Mouse (Mus musculus) lung, embryonic 16.5 days (tissue): ENCODE data around the gene Cyp4a32. TPM values are rescaled to one million over a fixed set of nuclear protein-coding genes. Genes with fewer than 3 reads are reported as not detected.
"Not testable (repeated sequence)": the region's sequence is repeated elsewhere in the genome, so short reads cannot be mapped to it uniquely, and the experiment has no call there.

Experiments
- ATAC-seq: fragments of 200-750 bp; cut with Nextera tagmentation; 2 replicates; pipeline ENCODE4 v1.8.0; 2017; ENCODE audit warnings: low read depth, mild to moderate bottlenecking, moderate library complexity
- H3K27ac ChIP-seq: fragments of 300-500 bp; sonication (generic); 2 replicates; pipeline ENCODE4 v1.5.1; 2014; ENCODE audit warnings: mild to moderate bottlenecking, control low read depth, low read length
- H3K27me3 ChIP-seq: fragments of 300-500 bp; sonication (generic); 2 replicates; pipeline ENCODE4 v1.6.1; 2014; ENCODE audit warnings: low read depth, low read length, mixed read lengths; ENCODE audit not compliant: control insufficient read depth, insufficient read depth
- H3K36me3 ChIP-seq: fragments of 300-500 bp; sonication (generic); 2 replicates; pipeline ENCODE4 v1.6.1; 2014; ENCODE audit warnings: low read length; ENCODE audit not compliant: control insufficient read depth, insufficient read depth
- H3K4me1 ChIP-seq: fragments of 300-500 bp; sonication (generic); replicated peaks from 2 replicates; pipeline ENCODE4 v1.6.1; 2014; ENCODE audit warnings: low read length, mixed read lengths; ENCODE audit not compliant: control insufficient read depth, insufficient read depth
- H3K4me2 ChIP-seq: fragments of 300-500 bp; sonication (generic); 2 replicates; pipeline ENCODE4 v1.6.1; 2014; ENCODE audit warnings: low read depth, low read length, control low read depth
- H3K4me3 ChIP-seq: fragments of 300-500 bp; sonication (generic); 2 replicates; pipeline ENCODE4 v1.5.1; 2014; ENCODE audit warnings: mild to moderate bottlenecking, low read length, control low read depth
- H3K9ac ChIP-seq: fragments of 300-500 bp; sonication (generic); 2 replicates; pipeline ENCODE4 v1.6.1; 2014; ENCODE audit warnings: low read length, control low read depth
- H3K9me3 ChIP-seq: fragments of 300-500 bp; sonication (generic); 2 replicates; pipeline ENCODE4 v1.6.1; 2016; ENCODE audit warnings: low read length; ENCODE audit not compliant: control insufficient read depth
- WGBS: fragments of 180-500 bp; shearing (Covaris S2); extraction: QIAGEN DNeasy Blood & Tissue Kit; methylation state at CpG from one replicate; pipeline ENCODE4 v1.1.7; 2014; 5-methylcytosine and 5-hydroxymethylcytosine counted together
- polyA plus RNA-seq: library from polyadenylated mRNA; unstranded; fragments of >200 nt; fragmentation: Nextera tagmentation; extraction: Ambion mirVana; gene quantifications from 2 replicates; pipeline ENCODE4 v1.2.1, GENCODE M21; 2015

The Cyp4a32 gene
- polyA plus RNA-seq, 1 experiment from 2014 or later: not detected

GRCm38 (mm10) chr4:115649344-115649743, 48.6 kb downstream of the Cyp4a32 start:
- Histone ChIP-seq H3K4me2 (no peak overlapping the region), H3K9me3 (no peaks in the 10 kb centered on the region), H3K9ac (no peak overlapping the region), H3K4me3 (no peak overlapping the region), H3K36me3 (no peaks in the 10 kb centered on the region), H3K4me1 (no peaks in the 10 kb centered on the region), H3K27ac (no peak overlapping the region), H3K27me3 (no peaks in the 10 kb centered on the region)
- ATAC-seq: no peak

- no peaks in the 10 kb centered on the region for H3K36me3 ChIP-seq
- WGBS: 77% methylated on average over 5 of the region's 5 CpGs
- no peaks in the 10 kb centered on the region for H3K4me1 ChIP-seq
- no peak overlapping the region for H3K27ac ChIP-seq
- H3K9me3 ChIP-seq: no peaks in the 10 kb centered on the region
- no peak for ATAC-seq
- no peak overlapping the region for H3K4me2 ChIP-seq
- H3K4me3 ChIP-seq: no peak overlapping the region
- no peaks in the 10 kb centered on the region for H3K27me3 ChIP-seq
- H3K9ac ChIP-seq: no peak overlapping the region
These were observed 50.1 kb downstream of the Cyp4a32 start for GRCm38 (mm10) chr4:115650866-115651265.

DNA sequence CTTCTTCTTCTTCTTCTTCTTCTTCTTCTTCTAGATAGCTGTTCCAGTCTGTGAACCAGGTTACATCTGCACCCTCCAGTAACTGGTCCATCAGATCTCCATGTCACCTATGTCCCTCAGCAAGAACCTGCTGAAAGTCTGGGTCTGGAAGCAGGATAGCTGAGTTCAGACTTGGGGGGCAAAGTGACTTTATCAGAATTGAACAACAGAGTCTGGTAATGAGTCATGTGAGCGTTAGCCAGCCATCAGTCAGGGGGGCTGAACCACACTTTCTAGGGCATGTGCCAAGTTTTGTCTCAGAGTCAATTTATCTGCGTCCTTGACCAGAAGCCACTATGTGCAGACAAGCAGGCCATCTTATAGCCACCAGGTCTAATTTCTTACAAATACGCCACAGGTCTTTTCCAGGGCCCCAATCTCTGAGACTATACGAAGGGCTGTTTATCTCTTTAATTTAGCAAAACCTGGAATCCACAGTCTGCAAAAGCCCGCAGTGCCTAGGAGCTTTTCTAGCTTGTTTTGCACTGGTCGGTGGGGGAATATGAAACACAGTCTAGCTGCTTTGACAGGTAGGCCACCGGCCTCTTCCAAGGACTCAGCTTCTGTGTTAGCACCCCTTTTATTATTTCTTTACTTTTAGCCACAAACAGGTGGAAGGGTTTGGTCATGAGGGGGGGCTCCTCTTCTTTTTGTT, 55.2 kb downstream of the Cyp4a32 start:
- 75% methylated on average over 7 of the region's 7 CpGs for WGBS
- H3K4me3 ChIP-seq, ATAC-seq, H3K9me3 ChIP-seq, H3K27ac ChIP-seq, H3K4me1 ChIP-seq, H3K4me2 ChIP-seq, H3K27me3 ChIP-seq, H3K9ac ChIP-seq, H3K36me3 ChIP-seq: not testable (repeated sequence)

DNA sequence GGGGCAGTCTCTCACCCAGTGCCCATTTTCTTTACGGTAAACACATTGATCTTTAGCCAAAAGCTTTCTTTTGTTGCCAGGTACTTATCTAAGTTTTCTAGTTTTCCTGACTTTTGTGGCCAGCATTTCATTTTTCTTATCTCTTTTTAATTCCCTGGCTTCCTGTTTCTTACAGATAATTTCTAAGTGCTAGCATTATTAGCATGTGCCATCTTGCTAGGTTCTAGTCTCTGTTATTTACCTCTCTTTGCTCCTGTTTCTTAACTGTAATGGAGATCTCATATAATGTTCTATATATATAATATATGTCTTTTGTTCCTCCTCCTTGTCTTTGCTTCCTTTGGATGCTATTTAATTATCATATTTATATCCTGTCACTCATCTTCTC, 55.8 kb downstream of the Cyp4a32 start:
- 87% methylated on average over 1 of the region's 1 CpGs for WGBS
- not testable (repeated sequence) for ATAC-seq, H3K27ac ChIP-seq, H3K36me3 ChIP-seq, H3K27me3 ChIP-seq, H3K9me3 ChIP-seq, H3K9ac ChIP-seq, H3K4me2 ChIP-seq, H3K4me1 ChIP-seq, H3K4me3 ChIP-seq

DNA sequence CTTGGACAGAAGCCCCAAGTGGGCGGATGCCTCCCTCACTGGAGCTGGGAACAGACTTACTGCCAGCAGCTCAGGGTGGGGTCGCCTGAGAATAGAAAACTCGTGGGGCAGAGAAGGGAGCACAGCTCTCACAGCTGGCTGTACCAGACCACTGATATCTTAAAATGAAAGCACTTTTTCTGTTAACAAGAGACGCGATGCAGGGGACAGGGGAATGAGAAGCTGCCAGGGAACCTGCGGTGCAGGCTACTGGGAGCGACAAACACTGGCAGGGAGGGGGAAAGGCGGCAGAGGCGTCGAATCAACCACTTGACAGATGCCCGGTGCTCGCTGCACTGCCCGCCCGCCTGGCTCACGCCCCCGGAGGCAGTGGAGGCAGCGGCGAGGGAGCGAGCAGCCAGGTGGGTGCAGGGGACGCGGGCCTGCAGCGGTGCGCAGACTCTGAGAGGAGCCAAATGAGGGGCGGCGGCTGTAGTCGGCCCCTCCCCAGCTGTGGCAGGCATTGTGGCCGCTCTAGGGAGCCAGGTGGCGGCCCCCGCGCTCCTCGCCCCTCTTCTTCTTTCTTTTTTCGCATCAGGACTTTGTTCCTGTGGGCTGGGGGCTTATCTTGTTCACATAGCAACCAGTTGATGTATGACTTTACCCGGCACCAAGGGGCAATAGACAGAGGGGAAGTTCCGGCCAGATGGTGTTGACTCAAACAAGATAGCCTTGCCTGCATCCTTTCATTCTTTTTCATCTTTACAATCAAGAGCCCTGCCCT, 56.5 kb downstream of the Cyp4a32 start:
- peak overlapping the region; percentile 41 for H3K27ac ChIP-seq
- peak overlapping the region; percentile 57 for H3K9ac ChIP-seq
- H3K4me1 ChIP-seq: 0 out of 2 replicates have a peak, but pooled peaks cover 2% of the 10 kb centered on the region
- no peaks in the 10 kb centered on the region for H3K36me3 ChIP-seq
- peak overlapping the region; percentile 77 for H3K4me2 ChIP-seq
- WGBS: 1% methylated on average over 33 of the region's 34 CpGs
- peak overlapping the region; percentile 48 for H3K4me3 ChIP-seq
- ATAC-seq: peak; percentile 70
- H3K9me3 ChIP-seq: no peaks in the 10 kb centered on the region
- no peaks in the 10 kb centered on the region for H3K27me3 ChIP-seq

GRCm38 (mm10) chr4:115657867-115658249, 57.1 kb downstream of the Cyp4a32 start:
- no peaks in the 10 kb centered on the region for H3K9me3 ChIP-seq
- no peak overlapping the region for H3K4me3 ChIP-seq

DNA sequence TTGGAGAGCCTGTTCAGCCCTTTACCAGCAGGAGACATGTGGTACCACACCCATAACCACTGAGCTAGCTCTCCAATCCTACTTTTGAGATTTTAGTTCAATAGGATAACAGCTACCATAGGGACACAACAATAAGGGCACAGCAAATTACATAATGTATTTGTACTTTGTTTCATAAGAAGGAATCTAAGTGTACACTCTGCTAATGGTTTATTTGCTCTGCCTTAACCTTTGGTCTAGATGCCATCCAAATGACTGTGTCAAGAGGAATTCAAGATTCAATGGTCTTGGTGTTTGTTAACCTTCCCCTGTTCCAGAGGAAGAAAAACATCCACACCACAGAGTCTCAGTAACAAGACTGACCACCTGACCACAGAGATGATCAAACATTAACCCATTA, 58.4 kb downstream of the Cyp4a32 start:
- H3K9ac ChIP-seq: no peak overlapping the region
- no peaks in the 10 kb centered on the region for H3K9me3 ChIP-seq
- H3K4me2 ChIP-seq: no peak overlapping the region
- H3K4me1 ChIP-seq: 0 out of 2 replicates have a peak, but pooled peaks cover 2% of the 10 kb centered on the region
- H3K27ac ChIP-seq: no peak overlapping the region
- H3K27me3 ChIP-seq: no peaks in the 10 kb centered on the region
- ATAC-seq: no peak
- H3K4me3 ChIP-seq: no peak overlapping the region
- no peaks in the 10 kb centered on the region for H3K36me3 ChIP-seq

More at GRCm38 (mm10) chr4:115657867-115658249, 57.1 kb downstream of the Cyp4a32 start:
- Histone ChIP-seq H3K36me3 (no peaks in the 10 kb centered on the region), H3K27me3 (no peaks in the 10 kb centered on the region), H3K27ac (no peak overlapping the region), H3K4me2 (no peak overlapping the region), H3K9ac (no peak overlapping the region), H3K4me1 (0 out of 2 replicates have a peak, but pooled peaks cover 2% of the 10 kb centered on the region)
- ATAC-seq: no peak

Other genes with a start within 250 kb of the Cyp4a32 start
- not detected in 2 replicates for gene Cyp4a12b, start 189.3 kb upstream of the Cyp4a32 start, polyA plus RNA-seq
- not detected in 2 replicates for gene Cyp4a30b, start 148.4 kb upstream of the Cyp4a32 start, polyA plus RNA-seq
- not detected in 2 replicates for gene Cyp4a14, start 104.8 kb upstream of the Cyp4a32 start, polyA plus RNA-seq
- not detected in 2 replicates for gene Cyp4a10, start 82.7 kb upstream of the Cyp4a32 start, polyA plus RNA-seq
- gene Cyp4a31, start 37.3 kb upstream of the Cyp4a32 start, polyA plus RNA-seq: not detected in 2 replicates
- 27.5 and 32.9 TPM in 2 replicates for gene Cyp4b1, start 46.8 kb downstream of the Cyp4a32 start, polyA plus RNA-seq
- 32.4 and 36.9 TPM in 2 replicates for gene Efcab14, start 136.8 kb downstream of the Cyp4a32 start, polyA plus RNA-seq
- gene Tex38, start 180.0 kb downstream of the Cyp4a32 start, polyA plus RNA-seq: 0.19 TPM in 1 of 2 replicates, not detected in the other
- 38.6 and 45.1 TPM in 2 replicates for gene Atpaf1, start 183.8 kb downstream of the Cyp4a32 start, polyA plus RNA-seq
- 14.2 and 15.6 TPM in 2 replicates for gene Mob3c, start 227.1 kb downstream of the Cyp4a32 start, polyA plus RNA-seq
- gene Mknk1, start 238.2 kb downstream of the Cyp4a32 start, polyA plus RNA-seq: 28.1 and 30.1 TPM in 2 replicates